Mouse (Mus musculus) right cerebral cortex, adult 18-20 months (tissue): ENCODE results near the gene Hist2h2bb.
A peak's percentile ranks its signal among the peaks of the same experiment; 100 is the strongest.
"Not testable (repeated sequence)": the region's sequence is repeated elsewhere in the genome, so short reads cannot be mapped to it uniquely, and the experiment has no call there.

Experiments
- DNase-seq: peaks from one replicate; pipeline ENCODE4 v3.0.0; 2022; ENCODE audit warnings: mixed read lengths

Hist2h2bb gene

DNA sequence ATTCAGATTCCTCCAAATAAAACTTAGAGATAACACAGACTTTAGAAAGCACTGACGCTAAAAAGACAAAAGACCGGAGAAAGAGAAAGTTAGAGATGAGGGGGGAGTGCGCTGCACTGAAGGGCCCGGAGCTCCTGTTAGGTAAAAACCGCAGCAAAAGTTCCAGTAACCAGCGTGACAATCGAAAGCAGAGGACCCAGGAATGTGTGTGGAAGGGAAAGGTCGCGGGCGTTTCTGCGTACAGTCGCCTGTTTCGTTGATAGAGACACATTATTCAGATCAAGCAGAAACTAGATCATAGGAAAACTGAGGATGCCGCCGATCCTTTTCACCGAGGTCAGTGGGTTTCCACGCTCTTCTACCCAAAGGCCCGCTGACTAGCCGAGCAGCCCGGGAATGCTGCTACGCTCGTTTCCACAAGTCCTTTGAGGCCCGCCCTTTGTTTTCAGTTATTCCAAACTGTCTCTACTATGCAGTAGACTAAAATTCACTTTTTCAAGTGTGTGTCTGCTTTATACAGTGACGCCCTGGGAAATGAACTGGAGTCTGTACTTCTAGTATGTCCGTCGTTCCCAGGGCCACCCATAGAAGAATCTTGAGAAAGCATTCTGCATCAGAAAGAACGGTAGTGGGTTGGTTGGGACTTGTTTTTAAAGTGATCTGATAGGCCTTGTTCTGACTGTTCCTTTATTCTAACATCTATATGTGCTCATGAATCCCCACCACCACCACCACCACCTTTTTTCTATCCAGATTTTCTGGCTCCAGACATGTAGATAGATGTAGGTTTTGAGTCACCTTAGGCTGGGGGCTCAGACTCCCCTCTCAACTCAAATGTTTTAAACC lies 5.8 kb upstream of the Hist2h2bb start:
- DNase-seq, result peak; percentile 43

- DNase-seq, result no peak
These were observed 5.1 kb upstream of the Hist2h2bb start for GRCm38 (mm10) chr3:96264404-96264949.

- no peak for DNase-seq
These were observed 3.3 kb upstream of the Hist2h2bb start for GRCm38 (mm10) chr3:96266132-96266710.

GRCm38 (mm10) chr3:96267541-96267940 lies 2.0 kb upstream of the Hist2h2bb start:
- no peak for DNase-seq

DNA sequence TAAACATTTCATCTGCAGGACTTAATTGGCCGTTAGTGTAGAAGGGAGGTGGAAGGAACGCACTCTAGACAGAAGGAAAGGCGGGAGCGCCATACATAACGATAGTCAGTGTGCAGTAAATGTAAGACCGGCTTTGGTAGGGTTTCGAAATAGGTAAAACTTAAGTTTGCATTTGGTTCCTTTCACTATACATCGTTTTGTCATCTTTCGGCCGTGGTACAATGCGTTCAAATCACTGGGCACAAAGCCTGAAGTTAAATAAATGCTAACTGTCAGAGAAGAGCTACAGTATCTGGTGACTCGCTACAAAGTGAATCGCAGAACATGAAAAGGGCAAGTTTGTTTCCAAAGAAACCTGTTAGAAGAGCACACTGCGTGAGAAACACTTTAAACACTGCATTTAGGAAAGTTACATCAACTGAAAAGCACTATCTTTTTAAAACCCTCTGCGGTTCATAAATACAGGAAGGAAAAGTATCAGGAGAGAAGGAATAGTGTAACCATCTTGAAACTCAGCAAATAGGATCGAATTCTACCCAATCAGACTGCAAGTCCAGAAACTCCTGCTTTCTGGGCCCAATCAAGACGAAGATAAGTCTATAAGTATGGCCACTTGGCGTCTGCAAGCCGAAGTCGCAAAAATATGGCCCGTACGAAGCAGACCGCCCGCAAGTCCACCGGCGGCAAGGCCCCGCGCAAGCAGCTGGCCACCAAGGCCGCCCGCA lies 1.3 kb upstream of the Hist2h2bb start, which contains the start of gene Hist2h3b:
Gene Hist2h3b (plus strand): TSS at position 604 of the 725 bp plus-strand sequence.
- DNase-seq, result peak; percentile 86

DNA sequence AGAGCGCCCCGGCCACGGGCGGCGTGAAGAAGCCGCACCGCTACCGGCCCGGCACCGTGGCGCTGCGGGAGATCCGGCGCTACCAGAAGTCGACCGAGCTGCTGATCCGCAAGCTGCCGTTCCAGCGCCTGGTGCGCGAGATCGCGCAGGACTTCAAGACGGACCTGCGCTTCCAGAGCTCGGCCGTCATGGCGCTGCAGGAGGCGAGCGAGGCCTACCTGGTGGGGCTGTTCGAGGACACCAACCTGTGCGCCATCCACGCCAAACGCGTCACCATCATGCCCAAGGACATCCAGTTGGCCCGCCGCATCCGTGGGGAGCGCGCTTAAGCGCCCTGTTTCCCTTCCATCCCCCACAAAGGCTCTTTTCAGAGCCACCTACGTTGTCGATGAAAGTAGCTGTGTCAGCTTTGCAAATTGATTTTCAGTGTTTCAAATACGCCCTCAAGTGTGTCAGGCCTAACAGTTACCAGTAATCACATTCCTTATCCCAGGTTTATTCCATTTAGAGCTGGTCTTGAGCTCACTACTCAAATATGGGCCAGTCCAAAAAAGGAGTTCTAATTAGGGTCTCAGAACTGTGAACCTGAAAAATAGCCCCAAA lies 675 bp upstream of the Hist2h2bb start:
- not testable (repeated sequence) for DNase-seq

GRCm38 (mm10) chr3:96273591-96274465 lies 4.3 kb downstream of the Hist2h2bb start:
- DNase-seq, result no peak

DNA sequence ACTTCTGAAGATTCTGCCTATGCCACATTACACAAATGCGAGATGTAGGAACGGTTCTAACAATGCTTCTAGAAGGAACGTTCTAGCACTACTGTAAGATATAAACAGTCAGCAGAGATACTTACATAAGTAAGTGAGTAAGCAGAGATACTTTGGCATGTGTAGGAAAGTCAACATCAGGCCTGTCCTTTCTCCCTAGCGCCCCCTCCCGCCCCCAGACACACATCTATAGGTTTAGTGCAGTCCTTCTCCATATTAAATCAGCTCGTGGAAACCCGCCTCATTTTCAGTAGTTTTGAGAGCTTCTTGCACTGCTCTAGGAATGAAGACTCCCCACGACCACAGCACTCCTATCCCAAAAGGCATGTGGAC lies 7.9 kb downstream of the Hist2h2bb start:
- DNase-seq, result peak; percentile 54

- peak; percentile 94 for DNase-seq
These were observed 8.5 kb downstream of the Hist2h2bb start for GRCm38 (mm10) chr3:96277800-96278624.

DNA sequence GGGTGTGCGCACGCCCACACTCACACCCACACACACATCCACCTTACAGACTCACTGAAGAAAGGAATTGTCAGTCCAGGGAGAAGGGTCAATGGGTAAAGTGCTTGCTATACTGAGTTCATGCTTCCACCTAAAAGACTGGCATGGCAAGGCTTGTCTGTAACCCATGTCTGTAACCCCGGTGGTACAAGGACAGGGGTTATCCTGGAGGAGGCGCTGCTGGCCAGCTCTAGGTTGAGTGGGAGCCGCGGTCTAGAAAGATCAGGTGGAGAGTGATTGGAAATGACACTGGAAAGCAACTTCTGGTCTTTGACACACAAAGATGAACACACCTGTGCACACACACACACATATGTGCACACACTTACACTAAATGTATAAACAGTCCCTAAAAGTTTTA lies 11.1 kb downstream of the Hist2h2bb start:
- no peak for DNase-seq

- DNase-seq, result peak; percentile 37
These were observed 14.9 kb downstream of the Hist2h2bb start for GRCm38 (mm10) chr3:96284457-96284856.

DNA sequence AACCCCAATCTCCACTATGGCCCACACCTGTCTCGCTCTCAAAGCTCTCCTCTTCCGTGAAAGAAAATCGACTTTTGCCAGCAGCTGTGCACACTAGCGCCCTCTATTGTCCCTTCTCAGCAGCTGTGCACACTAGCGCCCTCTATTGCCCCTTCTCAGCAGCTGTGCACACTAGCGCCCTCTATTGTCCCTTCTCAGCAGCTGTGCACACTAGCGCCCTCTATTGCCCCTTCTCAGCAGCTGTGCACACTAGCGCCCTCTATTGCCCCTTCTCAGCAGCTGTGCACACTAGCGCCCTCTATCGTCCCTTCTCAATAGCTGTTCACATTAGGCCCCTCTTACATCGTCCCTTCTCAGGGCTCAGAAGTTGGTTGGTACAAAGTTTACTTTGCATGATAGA lies 17.8 kb downstream of the Hist2h2bb start:
- not testable (repeated sequence) for DNase-seq

GRCm38 (mm10) chr3:96289201-96289600 lies 19.6 kb downstream of the Hist2h2bb start:
- DNase-seq, result no peak

GRCm38 (mm10) chr3:96290727-96291126 lies 21.2 kb downstream of the Hist2h2bb start:
- not testable (repeated sequence) for DNase-seq

DNA sequence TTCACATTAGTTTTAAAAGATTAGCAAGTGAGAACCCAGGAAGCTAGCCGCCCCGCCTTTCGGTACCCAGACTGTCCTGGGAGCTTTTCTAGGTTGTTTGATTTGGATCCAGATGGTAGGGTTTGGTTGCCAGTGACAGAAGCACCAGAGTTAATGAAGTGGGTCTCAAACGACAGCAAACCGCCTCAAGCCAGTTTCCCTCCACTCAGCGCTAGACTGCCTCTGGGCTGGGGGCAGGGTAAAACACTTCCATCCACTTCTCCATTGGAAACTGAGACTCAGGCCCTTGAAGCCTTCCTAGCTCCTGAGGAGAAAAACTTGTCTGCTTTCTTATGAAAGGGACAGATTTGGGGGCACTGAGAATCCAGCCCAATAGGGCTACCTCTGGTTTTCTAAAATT lies 23.1 kb downstream of the Hist2h2bb start:
- DNase-seq, result no peak

- no peak for DNase-seq
These were observed 23.8 kb downstream of the Hist2h2bb start for GRCm38 (mm10) chr3:96293368-96293767.

GRCm38 (mm10) chr3:96293787-96294186 lies 24.2 kb downstream of the Hist2h2bb start, which contains the start of gene Fcgr1:
TSS of gene Fcgr1 (minus strand) at chr3:96293969.
- no peak for DNase-seq

DNA sequence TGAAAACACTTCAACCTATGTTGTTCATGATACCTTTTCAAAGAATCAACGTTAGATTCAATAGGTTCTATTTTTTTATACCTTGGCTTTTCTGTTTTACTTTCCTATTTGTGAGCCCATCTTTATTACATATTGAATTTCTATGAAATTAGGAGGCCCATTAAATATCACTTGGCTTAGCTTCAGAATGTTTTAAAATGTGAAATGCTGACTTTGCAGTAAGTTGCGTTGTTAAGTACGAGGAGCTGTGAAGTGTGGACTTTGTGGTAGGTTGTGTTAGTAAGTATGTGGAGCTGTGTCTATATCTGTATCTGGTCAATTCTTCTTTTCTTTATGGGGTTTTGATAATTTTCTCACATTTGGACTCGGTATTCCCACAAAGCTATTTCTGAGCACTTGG lies 28.8 kb downstream of the Hist2h2bb start:
- no peak for DNase-seq

- no peak for DNase-seq
These were observed 30.0 kb downstream of the Hist2h2bb start for GRCm38 (mm10) chr3:96299562-96299961.

DNA sequence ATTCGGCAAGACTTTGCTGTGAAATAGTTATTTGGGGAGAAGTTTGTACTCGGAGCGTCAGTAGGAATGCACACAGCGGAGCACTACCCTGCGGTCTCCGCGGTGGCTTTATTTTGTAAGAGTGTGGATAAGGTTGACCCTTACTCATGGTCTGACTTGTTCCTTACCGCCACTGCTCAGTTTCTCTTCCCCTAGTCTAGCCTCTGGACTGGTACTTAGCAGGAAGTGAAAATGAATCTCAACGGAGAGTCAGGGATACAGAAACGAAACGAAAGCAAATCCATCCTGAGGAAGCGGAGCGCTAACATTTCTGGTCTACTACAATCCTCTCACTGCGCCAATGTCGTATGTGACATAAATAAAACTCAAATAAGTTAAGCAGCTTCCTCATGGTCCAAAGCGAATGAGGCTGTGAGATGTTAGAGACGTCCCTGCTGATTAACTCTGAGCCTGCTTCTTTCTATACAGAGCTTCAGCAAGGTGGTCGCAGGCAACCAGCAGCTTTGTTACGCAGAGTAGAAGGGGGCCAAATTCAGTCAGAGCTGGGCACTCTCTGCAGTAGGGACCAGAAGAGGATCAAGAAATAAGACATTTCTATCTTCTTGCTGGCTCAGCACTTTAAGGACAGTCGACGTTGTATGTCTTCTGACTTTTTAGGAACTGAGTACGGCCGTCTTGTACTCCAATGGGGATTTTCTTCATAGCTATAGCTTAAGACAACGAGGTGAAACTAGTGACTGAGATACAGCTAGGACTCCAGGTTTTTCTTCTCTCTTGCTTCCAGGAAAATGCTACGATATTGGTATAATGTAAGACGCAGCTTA lies 31.4 kb downstream of the Hist2h2bb start:
- no peak for DNase-seq
